Mouse (Mus musculus) limb, embryonic 12.5 days (tissue): ENCODE measurements around the gene Srp72. TPM values are rescaled to one million over a fixed set of nuclear protein-coding genes. Genes with fewer than 3 reads are reported as not detected.
A peak's percentile ranks its signal among the peaks of the same experiment; 100 is the strongest.
"Not testable (repeated sequence)": the region's sequence is repeated elsewhere in the genome, so short reads cannot be mapped to it uniquely, and the experiment has no call there.

Source experiments
- ATAC-seq: fragments of 200-750 bp; cut with Nextera tagmentation; 2 replicates; pipeline ENCODE4 v1.8.0; 2017; ENCODE audit warnings: low read depth, moderate TSS enrichment; ENCODE audit not compliant: insufficient number of reproducible peaks, insufficient read depth, low FRiP score, low TSS enrichment
- H3K27ac ChIP-seq: fragments of 300-500 bp; sonication (generic); 2 replicates; pipeline ENCODE4 v1.5.1; 2016; ENCODE audit warnings: mild to moderate bottlenecking, moderate library complexity
- H3K27me3 ChIP-seq: fragments of 300-500 bp; sonication (generic); 2 replicates; pipeline ENCODE4 v1.6.1; 2016; ENCODE audit warnings: mild to moderate bottlenecking, moderate library complexity
- H3K36me3 ChIP-seq: fragments of 300-500 bp; sonication (generic); 2 replicates; pipeline ENCODE4 v1.6.1; 2016; ENCODE audit warnings: mild to moderate bottlenecking, moderate library complexity
- H3K4me1 ChIP-seq: fragments of 300-500 bp; sonication (generic); replicated peaks from 2 replicates; pipeline ENCODE4 v1.6.1; 2016
- H3K4me2 ChIP-seq: fragments of 300-500 bp; sonication (generic); 2 replicates; pipeline ENCODE4 v1.6.1; 2016; ENCODE audit warnings: mild to moderate bottlenecking, moderate library complexity
- H3K4me3 ChIP-seq: fragments of 300-500 bp; sonication (generic); replicated peaks from 2 replicates; pipeline ENCODE4 v1.5.1; 2016; ENCODE audit warnings: mild to moderate bottlenecking
- H3K9ac ChIP-seq: fragments of 300-500 bp; sonication (generic); replicated peaks from 2 replicates; pipeline ENCODE4 v1.6.1; 2016; ENCODE audit warnings: mild to moderate bottlenecking, moderate library complexity
- H3K9me3 ChIP-seq: fragments of 300-500 bp; sonication (generic); 2 replicates; pipeline ENCODE4 v1.6.1; 2016; ENCODE audit warnings: mild to moderate bottlenecking, moderate library complexity
- WGBS: fragments of 180-500 bp; shearing (Covaris S2); methylation state at CpG from one replicate; pipeline ENCODE4 v1.1.7; 2016; 5-methylcytosine and 5-hydroxymethylcytosine counted together
- polyA plus RNA-seq: library from polyadenylated mRNA; unstranded; fragments of >200 nt; fragmentation: Nextera tagmentation; extraction: Ambion mirVana; gene quantifications from 2 replicates; pipeline ENCODE4 v1.2.1, GENCODE M21; 2016

Gene Srp72
- polyA plus RNA-seq, 1 experiment from 2014 or later = 88.1 TPM

DNA sequence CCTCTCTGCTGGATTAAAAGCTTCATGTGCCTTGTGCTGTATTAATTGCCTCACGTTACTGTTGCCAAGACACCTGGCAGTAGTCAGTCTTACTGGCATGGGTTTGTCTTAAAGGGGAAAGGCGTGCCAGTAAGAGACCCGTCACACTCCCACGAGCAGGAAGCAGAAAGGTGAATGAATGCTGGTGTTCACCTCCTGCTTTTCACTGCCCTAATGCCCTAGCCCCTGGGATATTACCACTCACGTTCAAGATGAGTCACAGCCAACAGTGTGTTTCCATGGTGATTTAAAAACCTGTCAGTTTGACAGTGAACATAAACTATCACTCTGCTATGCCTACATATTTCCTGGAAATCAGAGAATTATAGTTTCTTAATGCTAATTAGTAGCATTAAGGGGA is 5.2 kb upstream of the Srp72 start:
- H3K4me1 ChIP-seq = peaks cover 8% of the 10 kb centered on the region; the same call in 1 of the 2 replicates
- H3K9ac ChIP-seq = no peak overlapping the region
- no peak overlapping the region for H3K4me2 ChIP-seq
- H3K4me3 ChIP-seq = no peak overlapping the region
- no peak for ATAC-seq
- no peaks in the 10 kb centered on the region for H3K9me3 ChIP-seq
- H3K36me3 ChIP-seq = peaks cover 64% of the 10 kb centered on the region
- H3K27me3 ChIP-seq = no peaks in the 10 kb centered on the region
- 83% methylated on average over 5 of the region's 5 CpGs for WGBS
- no peak overlapping the region for H3K27ac ChIP-seq

DNA sequence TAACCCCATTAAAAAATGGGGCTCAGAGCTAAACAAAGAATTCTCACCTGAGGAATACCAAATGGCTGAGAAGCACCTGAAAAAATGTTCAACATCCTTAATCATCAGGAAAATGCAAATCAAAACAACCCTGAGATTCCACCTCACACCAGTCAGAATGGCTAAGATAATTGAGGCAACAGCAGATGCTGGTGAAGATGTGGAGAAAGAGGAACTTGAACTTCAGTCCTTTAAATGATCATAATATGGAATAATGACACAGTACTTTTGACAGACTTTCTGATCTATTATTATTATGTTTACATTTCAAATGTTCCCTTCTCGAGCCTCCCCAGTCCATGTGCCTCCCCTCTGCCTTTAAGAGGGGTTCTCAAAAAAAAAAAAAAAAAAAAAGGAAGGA is 3.4 kb upstream of the Srp72 start:
- WGBS = 86% methylated on average over 1 of the region's 1 CpGs
- Histone ChIP-seq H3K4me1 (peaks cover 13% of the 10 kb centered on the region), H3K36me3 (peaks cover 49% of the 10 kb centered on the region)
- not testable (repeated sequence) for H3K4me3 ChIP-seq, H3K27me3 ChIP-seq, H3K27ac ChIP-seq, H3K9ac ChIP-seq, ATAC-seq, H3K4me2 ChIP-seq, H3K9me3 ChIP-seq

DNA sequence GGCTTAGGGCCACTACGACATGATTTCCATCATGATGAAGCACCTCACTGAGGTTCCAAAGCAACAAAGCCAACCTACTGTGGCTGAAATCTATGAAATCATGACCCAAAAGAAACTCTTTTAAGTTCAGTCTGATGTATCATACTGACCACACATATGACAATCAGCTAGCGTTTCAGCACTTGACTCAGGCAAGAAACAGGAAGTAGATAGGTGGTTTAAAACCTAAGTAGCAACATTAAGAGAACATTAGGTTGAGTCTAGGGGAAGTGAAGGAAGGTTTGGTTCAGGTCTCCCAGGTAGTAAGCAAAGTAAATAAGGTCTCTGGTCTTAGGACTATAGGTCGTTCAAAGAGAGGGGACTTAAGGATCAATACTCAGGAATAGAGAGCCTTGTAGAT is 995 bp upstream of the Srp72 start:
- H3K27ac ChIP-seq = no peak overlapping the region
- H3K4me1 ChIP-seq = peaks cover 13% of the 10 kb centered on the region
- peak overlapping the region; percentile 88 for H3K4me2 ChIP-seq
- H3K4me3 ChIP-seq = peak overlapping the region; percentile 86
- H3K9me3 ChIP-seq = no peaks in the 10 kb centered on the region
- ATAC-seq = no peak
- peaks cover 47% of the 10 kb centered on the region for H3K36me3 ChIP-seq
- 68% methylated on average over 3 of the region's 3 CpGs for WGBS
- no peak overlapping the region for H3K9ac ChIP-seq
- no peaks in the 10 kb centered on the region for H3K27me3 ChIP-seq

DNA sequence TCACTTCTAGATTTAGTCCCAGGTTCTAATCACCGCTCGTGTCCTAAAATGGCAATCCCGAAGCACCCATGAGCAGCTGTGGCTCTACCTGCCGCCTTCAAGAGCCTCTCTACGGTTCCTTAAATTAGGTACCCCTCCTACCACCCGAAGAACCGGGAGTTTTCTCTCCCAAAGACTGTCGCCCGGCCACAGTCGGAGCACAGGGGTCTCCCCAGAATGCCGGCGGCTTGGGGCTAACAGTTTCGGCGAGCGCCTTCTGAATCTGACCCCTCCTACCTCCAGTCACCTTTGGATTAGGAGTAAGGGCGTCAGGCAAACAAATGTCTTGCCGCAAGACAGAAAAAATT is 303 bp upstream of the Srp72 start:
- Histone ChIP-seq H3K9me3 (no peaks in the 10 kb centered on the region), H3K4me1 (peaks cover 13% of the 10 kb centered on the region), H3K9ac (peak overlapping the region; percentile 82), H3K36me3 (peaks cover 46% of the 10 kb centered on the region), H3K27me3 (no peaks in the 10 kb centered on the region), H3K27ac (no peak overlapping the region), H3K4me3 (peak overlapping the region; percentile 86), H3K4me2 (peak overlapping the region; percentile 88)
- peak; percentile 8; the same call in 1 of the 2 replicates for ATAC-seq
- WGBS = 4% methylated on average over 17 of the region's 17 CpGs

DNA sequence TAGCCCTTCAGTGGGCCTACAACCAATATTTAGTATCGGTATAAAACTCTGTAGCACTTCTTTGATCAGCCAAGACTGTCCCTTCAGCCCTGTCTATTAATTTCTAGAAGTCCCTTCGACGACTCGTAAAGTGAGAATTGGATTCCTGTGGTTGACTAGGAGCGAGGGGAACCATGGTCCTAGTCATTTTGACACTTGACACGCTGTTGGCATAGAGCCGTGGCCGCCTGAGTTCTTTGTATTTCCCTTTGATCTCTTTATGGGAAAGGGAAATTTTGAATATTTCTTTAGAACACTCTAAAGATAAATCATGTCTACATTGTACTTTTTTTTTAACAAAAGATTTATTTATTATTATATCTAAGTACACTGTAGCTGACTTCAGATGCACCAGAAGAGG is 1.3 kb downstream of the Srp72 start:
- H3K27me3 ChIP-seq = no peaks in the 10 kb centered on the region
- ATAC-seq = no peak
- H3K4me2 ChIP-seq = peak overlapping the region; percentile 88
- WGBS = 76% methylated on average over 8 of the region's 8 CpGs
- H3K4me1 ChIP-seq = peaks cover 13% of the 10 kb centered on the region
- no peak overlapping the region for H3K27ac ChIP-seq
- H3K4me3 ChIP-seq = peak overlapping the region; percentile 86
- no peak overlapping the region for H3K9ac ChIP-seq
- no peaks in the 10 kb centered on the region for H3K9me3 ChIP-seq
- H3K36me3 ChIP-seq = peaks cover 45% of the 10 kb centered on the region

DNA sequence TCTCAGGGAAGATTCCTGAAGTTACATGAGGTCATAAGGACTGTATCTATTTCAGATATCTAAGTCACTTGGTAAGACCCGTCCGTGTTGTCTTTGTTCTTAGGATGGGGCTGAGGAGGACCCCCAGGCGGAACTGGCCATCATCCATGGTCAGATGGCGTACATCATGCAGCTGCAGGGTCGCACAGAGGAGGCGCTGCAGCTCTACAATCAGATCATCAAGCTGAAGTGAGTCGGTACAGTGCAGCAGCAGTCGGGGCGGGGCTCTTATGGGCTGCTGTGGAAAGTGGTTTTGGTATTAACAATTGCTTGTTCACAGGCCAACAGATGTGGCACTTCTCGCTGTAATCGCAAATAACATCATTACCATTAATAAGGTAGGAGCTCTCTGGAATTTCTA is 9.5 kb downstream of the Srp72 start:
- no peak overlapping the region for H3K27ac ChIP-seq
- H3K4me1 ChIP-seq = no peaks in the 10 kb centered on the region
- H3K4me2 ChIP-seq = no peak overlapping the region
- H3K36me3 ChIP-seq = peaks cover 84% of the 10 kb centered on the region
- H3K4me3 ChIP-seq = no peak overlapping the region
- H3K27me3 ChIP-seq = no peaks in the 10 kb centered on the region
- no peak for ATAC-seq
- no peaks in the 10 kb centered on the region for H3K9me3 ChIP-seq
- no peak overlapping the region for H3K9ac ChIP-seq
- WGBS = 92% methylated on average over 11 of the region's 11 CpGs

DNA sequence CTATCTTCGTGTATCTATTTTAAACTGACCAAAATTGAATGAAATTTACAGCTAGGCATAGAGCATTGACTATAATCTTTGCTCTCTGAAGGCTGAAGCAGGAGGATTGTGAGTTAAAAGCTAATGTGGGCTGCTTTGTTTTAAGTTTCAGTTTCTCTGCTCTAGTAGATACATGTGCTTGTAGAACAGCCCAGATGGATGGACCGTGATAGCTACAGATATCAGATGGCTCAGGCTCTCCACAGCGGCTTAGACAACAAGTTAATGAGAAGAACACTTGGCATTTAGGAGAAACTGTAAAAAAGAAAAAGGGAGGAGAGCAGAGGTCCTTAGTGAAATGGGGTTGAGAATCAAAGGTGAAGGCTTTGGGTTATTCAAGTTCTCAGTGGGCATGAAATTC is 16.3 kb downstream of the Srp72 start:
- Histone ChIP-seq H3K27me3 (no peaks in the 10 kb centered on the region), H3K4me3 (no peak overlapping the region), H3K9ac (no peak overlapping the region), H3K9me3 (no peaks in the 10 kb centered on the region; the same call in 1 of the 2 replicates), H3K4me1 (no peaks in the 10 kb centered on the region), H3K4me2 (no peak overlapping the region), H3K27ac (no peak overlapping the region), H3K36me3 (peaks cover 87% of the 10 kb centered on the region)
- 92% methylated on average over 3 of the region's 3 CpGs for WGBS
- no peak for ATAC-seq

DNA sequence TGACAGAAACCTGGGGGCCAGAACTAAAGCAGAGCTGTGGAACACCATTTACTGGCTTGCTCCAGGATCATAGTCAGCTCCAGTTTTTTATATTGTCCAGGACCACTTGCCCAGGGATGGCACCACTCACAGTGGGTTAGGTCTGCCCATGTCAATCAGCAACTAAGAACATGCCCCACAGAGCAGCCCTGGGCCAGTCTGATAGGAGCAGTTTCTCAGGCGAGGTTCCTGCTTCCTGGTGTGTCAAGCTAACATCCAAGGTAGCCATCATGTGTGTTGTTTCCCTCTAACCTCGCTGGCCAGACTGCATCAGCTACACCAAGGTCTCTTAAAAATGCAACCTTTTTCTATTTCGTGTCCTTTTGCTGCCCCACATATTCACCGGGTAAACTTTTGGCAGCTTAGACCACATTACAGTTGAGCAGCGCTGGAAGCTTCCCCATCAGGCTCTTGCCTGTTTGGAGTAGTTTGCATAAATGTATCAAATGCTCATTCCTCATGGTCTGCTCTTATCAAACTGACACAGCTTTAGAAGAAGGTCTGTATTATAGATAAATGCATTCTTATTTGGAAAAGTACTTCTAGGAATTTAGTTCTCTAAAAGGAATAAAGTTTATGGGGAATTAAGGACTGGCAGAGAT is 18.8 kb downstream of the Srp72 start:
- no peak for ATAC-seq
- Histone ChIP-seq H3K9ac (no peak overlapping the region), H3K4me3 (no peak overlapping the region), H3K9me3 (no peaks in the 10 kb centered on the region; the same call in 1 of the 2 replicates), H3K27ac (no peak overlapping the region), H3K4me2 (no peak overlapping the region), H3K4me1 (no peaks in the 10 kb centered on the region), H3K36me3 (peaks cover 89% of the 10 kb centered on the region), H3K27me3 (no peaks in the 10 kb centered on the region)
- WGBS = 97% methylated on average over 5 of the region's 5 CpGs

DNA sequence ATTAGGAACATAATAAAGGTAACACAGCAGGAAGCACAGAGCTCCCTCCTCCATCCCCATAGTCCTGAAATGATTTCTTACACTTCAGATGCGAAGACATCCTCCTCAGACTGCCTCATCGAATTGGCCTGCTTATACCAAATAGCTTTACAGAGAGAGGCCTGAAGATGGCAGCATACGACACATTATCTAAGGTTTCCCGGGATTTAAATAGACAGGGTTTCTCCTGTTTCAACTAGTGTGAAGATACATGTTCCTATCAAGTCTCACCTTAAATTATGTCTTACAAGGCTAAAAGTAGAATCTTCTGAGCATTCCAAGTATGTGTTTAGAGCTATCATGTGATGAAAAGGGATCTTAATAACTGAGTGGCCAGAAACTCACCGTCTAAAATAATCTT is 23.9 kb downstream of the Srp72 start:
- Histone ChIP-seq H3K9me3 (no peaks in the 10 kb centered on the region; the same call in 1 of the 2 replicates), H3K9ac (no peak overlapping the region), H3K4me1 (no peaks in the 10 kb centered on the region), H3K4me2 (no peak overlapping the region), H3K27ac (no peak overlapping the region), H3K36me3 (peaks cover 76% of the 10 kb centered on the region), H3K4me3 (no peak overlapping the region), H3K27me3 (no peaks in the 10 kb centered on the region)
- WGBS = 70% methylated on average over 5 of the region's 5 CpGs
- no peak for ATAC-seq

DNA sequence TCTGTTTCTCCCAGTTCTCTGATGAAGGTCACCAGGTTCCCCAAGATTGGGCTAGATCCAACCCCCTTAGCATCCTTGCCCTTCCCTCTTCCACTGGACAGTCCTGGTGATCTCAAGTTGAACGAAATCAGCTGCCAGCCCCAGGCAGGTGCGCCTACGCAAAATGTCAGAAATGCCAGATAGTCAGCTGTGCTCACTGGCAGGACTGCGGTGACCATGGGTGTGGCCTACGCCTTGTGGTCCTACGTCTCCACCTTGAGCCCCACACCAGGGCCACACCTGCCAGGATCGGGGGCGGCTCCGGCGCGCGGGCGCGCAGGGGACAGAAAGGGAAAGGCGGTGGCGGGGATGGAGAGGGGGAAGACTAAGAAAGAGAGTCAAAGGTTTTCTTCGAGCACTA is 26.7 kb downstream of the Srp72 start:
- H3K4me1 ChIP-seq = no peaks in the 10 kb centered on the region
- no peak overlapping the region for H3K4me3 ChIP-seq
- no peaks in the 10 kb centered on the region; the same call in 1 of the 2 replicates for H3K9me3 ChIP-seq
- WGBS = 89% methylated on average over 17 of the region's 17 CpGs
- peaks cover 49% of the 10 kb centered on the region for H3K36me3 ChIP-seq
- no peaks in the 10 kb centered on the region for H3K27me3 ChIP-seq
- no peak for ATAC-seq
- H3K4me2 ChIP-seq = no peak overlapping the region
- no peak overlapping the region for H3K9ac ChIP-seq
- no peak overlapping the region for H3K27ac ChIP-seq

DNA sequence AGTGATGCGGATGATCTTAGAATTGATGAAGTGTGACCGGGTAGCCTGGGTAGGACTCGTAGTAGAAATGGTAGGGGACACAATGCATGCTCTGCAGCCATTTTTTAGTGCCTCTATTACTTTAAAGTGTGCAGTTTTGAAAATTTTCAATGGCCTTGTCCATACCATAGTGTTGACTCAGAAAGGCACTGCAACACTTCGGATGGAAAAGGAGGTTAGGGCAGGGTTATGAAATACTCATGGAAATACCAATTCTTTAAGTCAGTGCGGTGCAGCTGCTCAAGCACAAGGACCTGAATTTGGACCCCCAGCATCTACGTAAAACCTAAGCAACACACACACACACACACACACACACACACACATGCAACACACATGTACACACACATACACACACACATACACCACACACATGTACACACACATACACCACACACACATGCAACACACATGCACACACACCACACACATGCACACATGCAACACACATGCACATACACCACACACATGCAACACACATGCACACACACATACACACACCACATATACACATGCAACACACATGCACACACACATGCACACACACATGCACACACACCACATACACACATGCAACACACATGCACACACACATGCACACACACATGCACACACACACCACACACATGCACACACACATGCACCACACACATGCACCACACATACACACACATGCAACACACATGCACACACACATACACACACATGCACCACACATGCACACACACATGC is 29.8 kb downstream of the Srp72 start, which contains the start of gene Arl9:
Gene Arl9, plus strand, starts transcription at position 5 of the 771 bp plus-strand sequence.
- H3K36me3 ChIP-seq = peaks cover 22% of the 10 kb centered on the region
- no peak within 1 kb of the TSS for H3K4me3 ChIP-seq
- no peaks in the 10 kb centered on the region for H3K27me3 ChIP-seq
- no peaks in the 10 kb centered on the region for H3K4me1 ChIP-seq
- H3K4me2 ChIP-seq = no peak within 1 kb of the TSS
- H3K27ac ChIP-seq = no peak within 1 kb of the TSS
- H3K9ac ChIP-seq = no peak within 1 kb of the TSS
- ATAC-seq = no peak
- H3K9me3 ChIP-seq = no peaks in the 10 kb centered on the region; the same call in 1 of the 2 replicates
- 97% methylated on average over 6 of the region's 6 CpGs for WGBS
